Mouse (Mus musculus): ENCODE results near the gene Rcc1. TPM values are rescaled to one million over a fixed set of nuclear protein-coding genes. Genes with fewer than 3 reads are reported as not detected.
A peak's percentile ranks its signal among the peaks of the same experiment; 100 is the strongest.

Gene Rcc1
- polyA plus RNA-seq (2012; rRNA removed), result 31.9 and 40.8 TPM in 2 replicates

GRCm38 (mm10) chr4:132353481-132353885, at the start of gene Rcc1:
TSS of gene Rcc1 (minus strand) at chr4:132353605.
- Histone ChIP-seq H3K4me1 (replicated peaks; ENCODE audit: control insufficient read depth, insufficient read depth, low read length) (peaks cover 5% of the 10 kb centered on the region), H3K27me3 (ENCODE audit: control insufficient read depth, insufficient read depth, low read length) (no peaks in the 10 kb centered on the region), H3K36me3 (ENCODE audit: control insufficient read depth, insufficient read depth, low read length) (peaks cover 13% of the 10 kb centered on the region; the same call in 1 of the 2 replicates), H3K27ac (ENCODE audit: control insufficient read depth, insufficient read depth, low read length) (peak within 1 kb of the TSS; percentile 67), H3K4me3 (ENCODE audit: control insufficient read depth, insufficient read depth, low read length) (peak within 1 kb of the TSS; percentile 90)
- TF ChIP-seq CTCF (IDR thresholded peaks at IDR 0.05; ENCODE audit: borderline replicate concordance, control insufficient read depth, extremely low read depth, insufficient read depth, low read length, poor library complexity) (peak; percentile 38; the same call in 1 of the 2 replicates), POLR2A (IDR thresholded peaks at IDR 0.05; ENCODE audit: control insufficient read depth, extremely low read depth, insufficient read depth, low read length, poor library complexity) (peak; percentile 96)
- peak; percentile 93 for DNase-seq
- WGBS, result under 1% methylated on average over 31 of the region's 31 CpGs

GRCm38 (mm10) chr4:132401016-132401415, 47.6 kb upstream of the Rcc1 start:
- no peaks in the 10 kb centered on the region for H3K36me3 ChIP-seq (ENCODE audit: control insufficient read depth, insufficient read depth, low read length)
- no peak for DNase-seq
- 97% methylated on average over 9 of the region's 9 CpGs for WGBS

DNA sequence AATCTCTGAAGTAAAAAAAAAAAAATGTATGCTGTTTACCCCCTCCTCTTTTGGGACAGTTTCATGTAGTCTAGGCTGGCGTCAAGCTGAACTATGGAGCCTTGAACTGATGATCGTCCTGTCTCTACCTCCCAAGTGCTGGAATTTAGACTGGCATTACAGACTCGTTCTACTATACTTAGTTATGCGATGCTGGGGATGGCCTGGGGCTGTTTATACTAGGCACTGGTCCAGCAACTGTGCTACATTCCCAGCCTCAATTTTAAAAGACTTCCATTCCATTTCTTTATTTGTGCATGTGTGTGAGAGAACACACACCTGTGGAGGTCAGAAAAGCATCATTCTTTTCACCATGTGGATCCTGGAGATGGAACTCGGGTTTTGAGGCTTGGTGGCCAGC, 45.5 kb upstream of the Rcc1 start:
- no peaks in the 10 kb centered on the region for H3K4me1 ChIP-seq (replicated peaks; ENCODE audit: control insufficient read depth, insufficient read depth, low read length)
- H3K27me3 ChIP-seq (ENCODE audit: control insufficient read depth, insufficient read depth, low read length), result no peaks in the 10 kb centered on the region
- no peak overlapping the region for H3K4me3 ChIP-seq (ENCODE audit: control insufficient read depth, insufficient read depth, low read length)
- DNase-seq, result no peak
- H3K36me3 ChIP-seq (ENCODE audit: control insufficient read depth, insufficient read depth, low read length), result no peaks in the 10 kb centered on the region
- H3K27ac ChIP-seq (ENCODE audit: control insufficient read depth, insufficient read depth, low read length), result no peak overlapping the region
- TF ChIP-seq POLR2A (IDR thresholded peaks at IDR 0.05; ENCODE audit: control insufficient read depth, extremely low read depth, insufficient read depth, low read length, poor library complexity) (no peak), CTCF (IDR thresholded peaks at IDR 0.05; ENCODE audit: borderline replicate concordance, control insufficient read depth, extremely low read depth, insufficient read depth, low read length, poor library complexity) (no peak)
- 93% methylated on average over 5 of the region's 5 CpGs for WGBS

More at GRCm38 (mm10) chr4:132401016-132401415, 47.6 kb upstream of the Rcc1 start:
- no peak for TF ChIP-seq CTCF (IDR thresholded peaks at IDR 0.05; ENCODE audit: borderline replicate concordance, control insufficient read depth, extremely low read depth, insufficient read depth, low read length, poor library complexity)
- no peak for TF ChIP-seq POLR2A (IDR thresholded peaks at IDR 0.05; ENCODE audit: control insufficient read depth, extremely low read depth, insufficient read depth, low read length, poor library complexity)
- Histone ChIP-seq H3K4me1 (replicated peaks; ENCODE audit: control insufficient read depth, insufficient read depth, low read length) (no peaks in the 10 kb centered on the region), H3K27ac (ENCODE audit: control insufficient read depth, insufficient read depth, low read length) (no peak overlapping the region), H3K27me3 (ENCODE audit: control insufficient read depth, insufficient read depth, low read length) (no peaks in the 10 kb centered on the region), H3K4me3 (ENCODE audit: control insufficient read depth, insufficient read depth, low read length) (no peak overlapping the region)

DNA sequence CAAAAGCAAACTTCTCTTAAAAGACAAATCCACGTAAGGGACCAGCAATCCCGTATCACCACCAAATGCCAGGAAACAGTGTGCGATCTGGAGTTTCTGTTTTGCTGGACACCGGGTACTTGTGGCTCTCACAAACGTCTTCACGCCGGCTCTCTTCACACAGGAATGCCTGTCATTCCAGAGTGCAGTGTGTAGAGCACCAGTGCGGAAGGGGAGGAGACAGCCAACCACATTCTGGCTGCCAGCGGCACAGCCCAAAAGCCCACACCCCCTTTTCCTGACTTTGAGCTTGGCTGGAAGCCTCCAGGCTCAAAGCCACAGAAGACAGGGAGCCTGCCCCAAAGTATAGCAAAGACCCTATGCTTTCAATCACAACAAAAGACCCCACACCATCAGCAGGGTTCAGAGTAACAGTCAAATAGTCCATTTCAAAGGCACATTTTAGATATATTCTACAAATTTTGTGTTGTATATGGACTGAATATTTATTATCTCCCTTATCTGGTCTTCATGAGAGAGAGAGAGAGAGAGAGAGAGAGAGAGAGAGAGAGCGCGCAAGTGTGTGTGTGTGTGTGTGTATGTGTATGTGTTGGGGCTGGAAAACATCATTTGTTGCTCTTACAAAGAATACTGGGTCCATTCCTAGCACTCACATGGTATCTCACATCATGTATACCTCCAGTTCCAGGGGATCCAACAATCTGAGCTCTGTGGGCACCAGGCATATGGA, 44.8 kb upstream of the Rcc1 start:
- WGBS, result 36% methylated on average over 11 of the region's 11 CpGs
- no peaks in the 10 kb centered on the region for H3K36me3 ChIP-seq (ENCODE audit: control insufficient read depth, insufficient read depth, low read length)
- TF ChIP-seq POLR2A (IDR thresholded peaks at IDR 0.05; ENCODE audit: control insufficient read depth, extremely low read depth, insufficient read depth, low read length, poor library complexity), result no peak
- no peak for TF ChIP-seq CTCF (IDR thresholded peaks at IDR 0.05; ENCODE audit: borderline replicate concordance, control insufficient read depth, extremely low read depth, insufficient read depth, low read length, poor library complexity)
- H3K4me1 ChIP-seq (replicated peaks; ENCODE audit: control insufficient read depth, insufficient read depth, low read length), result no peaks in the 10 kb centered on the region
- no peaks in the 10 kb centered on the region for H3K27me3 ChIP-seq (ENCODE audit: control insufficient read depth, insufficient read depth, low read length)
- H3K27ac ChIP-seq (ENCODE audit: control insufficient read depth, insufficient read depth, low read length), result no peak overlapping the region
- no peak for DNase-seq
- H3K4me3 ChIP-seq (ENCODE audit: control insufficient read depth, insufficient read depth, low read length), result no peak overlapping the region

- no peak overlapping the region for H3K27ac ChIP-seq (ENCODE audit: control insufficient read depth, insufficient read depth, low read length)
- H3K36me3 ChIP-seq (ENCODE audit: control insufficient read depth, insufficient read depth, low read length), result no peaks in the 10 kb centered on the region
- H3K27me3 ChIP-seq (ENCODE audit: control insufficient read depth, insufficient read depth, low read length), result no peaks in the 10 kb centered on the region
- TF ChIP-seq POLR2A (IDR thresholded peaks at IDR 0.05; ENCODE audit: control insufficient read depth, extremely low read depth, insufficient read depth, low read length, poor library complexity) (no peak), CTCF (IDR thresholded peaks at IDR 0.05; ENCODE audit: borderline replicate concordance, control insufficient read depth, extremely low read depth, insufficient read depth, low read length, poor library complexity) (no peak)
- 95% methylated on average over 3 of the region's 3 CpGs for WGBS
- no peak overlapping the region for H3K4me3 ChIP-seq (ENCODE audit: control insufficient read depth, insufficient read depth, low read length)
- no peak for DNase-seq
- H3K4me1 ChIP-seq (replicated peaks; ENCODE audit: control insufficient read depth, insufficient read depth, low read length), result no peaks in the 10 kb centered on the region
Observed at GRCm38 (mm10) chr4:132397120-132397519, 43.7 kb upstream of the Rcc1 start.

DNA sequence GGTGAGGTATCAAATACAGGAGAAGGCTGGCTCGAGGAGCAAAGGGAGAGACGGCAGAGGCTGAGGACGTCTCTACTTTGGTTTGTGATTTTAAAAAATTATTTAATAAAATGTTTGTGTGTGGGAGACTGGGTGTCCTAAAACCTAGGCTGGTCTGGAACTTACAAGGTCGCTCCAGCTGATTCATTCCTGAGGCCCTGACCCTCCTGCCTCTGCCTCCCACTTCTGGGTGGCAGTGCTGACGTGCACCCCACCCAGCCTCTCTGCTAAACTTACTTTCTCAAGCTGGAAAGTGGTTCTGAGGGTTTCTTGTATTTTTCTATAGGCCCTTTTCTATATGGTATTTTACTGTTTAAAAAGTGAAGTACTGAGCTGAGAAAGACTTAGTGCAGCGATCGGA, 42.8 kb upstream of the Rcc1 start:
- DNase-seq, result no peak
- H3K4me1 ChIP-seq (replicated peaks; ENCODE audit: control insufficient read depth, insufficient read depth, low read length), result no peaks in the 10 kb centered on the region
- 96% methylated on average over 7 of the region's 7 CpGs for WGBS
- H3K27ac ChIP-seq (ENCODE audit: control insufficient read depth, insufficient read depth, low read length), result no peak overlapping the region
- TF ChIP-seq POLR2A (IDR thresholded peaks at IDR 0.05; ENCODE audit: control insufficient read depth, extremely low read depth, insufficient read depth, low read length, poor library complexity), result no peak
- no peak for TF ChIP-seq CTCF (IDR thresholded peaks at IDR 0.05; ENCODE audit: borderline replicate concordance, control insufficient read depth, extremely low read depth, insufficient read depth, low read length, poor library complexity)
- H3K27me3 ChIP-seq (ENCODE audit: control insufficient read depth, insufficient read depth, low read length), result no peaks in the 10 kb centered on the region
- no peaks in the 10 kb centered on the region for H3K36me3 ChIP-seq (ENCODE audit: control insufficient read depth, insufficient read depth, low read length)
- no peak overlapping the region for H3K4me3 ChIP-seq (ENCODE audit: control insufficient read depth, insufficient read depth, low read length)
